Mouse (Mus musculus): ENCODE data around the gene Rapgef4. TPM values are rescaled to one million over a fixed set of nuclear protein-coding genes. Genes with fewer than 3 reads are reported as not detected.
A peak's percentile ranks its signal among the peaks of the same experiment; 100 is the strongest.

Gene Rapgef4
- polyA plus RNA-seq, 1 experiment from 2014 or later: 5.8 TPM

DNA sequence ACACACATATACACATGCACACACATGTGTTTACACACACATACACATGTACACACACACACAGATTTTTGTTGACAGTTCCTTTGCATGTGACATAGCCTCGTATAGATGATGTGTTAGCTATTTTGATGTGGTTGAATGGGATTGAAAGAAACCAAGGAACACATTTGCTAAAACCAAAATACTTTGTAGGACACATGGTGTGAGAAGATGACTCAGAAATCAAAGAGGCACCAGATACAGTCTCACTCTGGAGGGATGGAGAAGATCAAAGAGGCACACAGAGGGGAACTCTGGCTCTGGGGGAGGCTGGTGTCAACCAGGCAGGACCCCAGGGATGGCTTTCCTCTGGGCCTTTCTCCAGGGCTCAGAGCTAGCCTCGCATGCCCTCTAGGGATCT lies 4.7 kb downstream of the Rapgef4 start:
- Histone ChIP-seq H3K4me1 (no peaks in the 10 kb centered on the region), H3K4me2 (replicated peaks) (no peak overlapping the region), H3K27ac (replicated peaks) (no peak overlapping the region), H3K9me3 (replicated peaks) (no peaks in the 10 kb centered on the region), H3K36me3 (no peaks in the 10 kb centered on the region), H3K27me3 (peaks cover 3% of the 10 kb centered on the region; the same call in 1 of the 2 replicates), H3K4me3 (replicated peaks) (no peak overlapping the region), H3K9ac (no peak overlapping the region)
- no peak for ATAC-seq (ENCODE audit: insufficient number of reproducible peaks, low FRiP score, low TSS enrichment, low read depth)
- WGBS: 46% methylated on average over 2 of the region's 2 CpGs

DNA sequence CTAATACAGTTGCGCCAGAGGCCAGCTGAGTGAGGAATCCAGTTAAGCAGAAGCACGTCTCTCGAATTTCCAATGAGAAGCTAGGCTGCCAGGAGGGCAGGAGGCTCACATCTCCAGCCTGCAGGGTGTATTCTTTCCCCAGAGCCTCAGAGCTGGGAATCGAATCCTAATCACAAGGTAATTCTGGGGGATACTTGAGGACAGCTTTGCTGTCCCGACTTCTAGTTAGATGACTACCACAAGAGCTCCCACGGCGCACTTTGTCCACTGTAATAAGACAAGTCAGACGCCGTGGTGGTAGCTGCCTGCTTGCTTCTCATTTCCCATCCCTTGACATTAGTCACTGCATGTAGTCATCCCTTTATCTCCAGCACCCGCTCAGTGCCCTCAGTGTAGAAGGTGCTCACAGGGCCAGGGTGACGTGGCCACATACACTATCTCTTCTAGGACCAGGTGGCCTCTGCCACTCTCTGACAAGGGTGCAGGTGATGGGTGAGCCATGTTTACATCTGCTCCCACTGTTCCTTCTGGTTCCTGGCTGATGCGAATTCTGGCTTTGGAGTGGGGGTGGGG lies 5.3 kb downstream of the Rapgef4 start:
- Histone ChIP-seq H3K9ac (no peak overlapping the region), H3K4me3 (replicated peaks) (no peak overlapping the region), H3K27ac (replicated peaks) (no peak overlapping the region), H3K4me2 (replicated peaks) (no peak overlapping the region), H3K4me1 (no peaks in the 10 kb centered on the region), H3K27me3 (peaks cover 3% of the 10 kb centered on the region; the same call in 1 of the 2 replicates), H3K9me3 (replicated peaks) (no peaks in the 10 kb centered on the region), H3K36me3 (no peaks in the 10 kb centered on the region)
- no peak for ATAC-seq (ENCODE audit: insufficient number of reproducible peaks, low FRiP score, low TSS enrichment, low read depth)
- WGBS: 69% methylated on average over 12 of the region's 12 CpGs

DNA sequence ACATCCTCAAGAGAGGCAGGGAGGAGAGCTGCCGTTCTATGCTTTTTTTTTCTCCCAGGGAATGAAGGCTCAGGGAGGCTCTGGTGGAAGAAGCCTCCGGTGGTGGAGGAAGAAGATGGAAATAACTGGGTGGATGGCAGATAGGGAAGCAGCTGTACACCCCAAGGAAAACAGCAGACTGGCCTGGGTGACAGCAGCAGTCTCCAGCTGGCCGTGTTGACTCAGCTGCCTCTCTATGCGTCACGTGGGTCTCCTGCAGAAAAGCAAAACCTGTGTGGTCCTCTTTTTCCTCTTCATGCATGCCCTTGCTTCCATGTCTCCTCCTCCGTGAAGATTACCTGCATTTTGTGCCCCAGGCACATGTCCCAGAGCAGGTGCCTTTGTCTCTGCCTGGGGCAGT lies 7.5 kb downstream of the Rapgef4 start:
- 46% methylated on average over 6 of the region's 6 CpGs for WGBS
- Histone ChIP-seq H3K36me3 (no peaks in the 10 kb centered on the region), H3K4me3 (replicated peaks) (no peak overlapping the region), H3K4me1 (no peaks in the 10 kb centered on the region), H3K9me3 (replicated peaks) (no peaks in the 10 kb centered on the region), H3K27ac (replicated peaks) (no peak overlapping the region), H3K9ac (no peak overlapping the region), H3K27me3 (peaks cover 3% of the 10 kb centered on the region; the same call in 1 of the 2 replicates), H3K4me2 (replicated peaks) (no peak overlapping the region)
- no peak for ATAC-seq (ENCODE audit: insufficient number of reproducible peaks, low FRiP score, low TSS enrichment, low read depth)

DNA sequence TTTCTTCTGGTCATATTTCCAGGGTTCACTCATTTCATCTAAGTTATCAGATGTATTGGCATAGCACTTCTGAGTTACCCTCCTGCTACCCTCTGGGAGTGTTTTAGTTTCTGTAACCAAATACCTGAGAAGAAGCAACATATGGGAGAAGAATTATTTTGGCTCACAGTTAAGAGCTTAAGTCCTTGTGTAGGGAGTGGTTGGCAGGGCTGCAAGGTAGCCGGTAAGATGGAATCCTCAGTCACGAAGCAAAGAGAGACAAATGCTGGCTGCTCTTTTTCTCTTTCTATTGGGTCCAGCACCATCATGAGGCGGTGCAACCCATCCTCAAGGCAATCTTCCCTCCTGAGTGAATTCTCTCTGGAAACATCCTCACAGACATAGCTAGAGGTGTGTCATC lies 11.1 kb downstream of the Rapgef4 start:
- H3K36me3 ChIP-seq: no peaks in the 10 kb centered on the region
- ATAC-seq (ENCODE audit: insufficient number of reproducible peaks, low FRiP score, low TSS enrichment, low read depth): no peak
- no peak overlapping the region for H3K9ac ChIP-seq
- no peak overlapping the region for H3K4me2 ChIP-seq (replicated peaks)
- H3K9me3 ChIP-seq (replicated peaks): no peaks in the 10 kb centered on the region
- H3K27me3 ChIP-seq: no peaks in the 10 kb centered on the region
- H3K27ac ChIP-seq (replicated peaks): no peak overlapping the region
- no peak overlapping the region for H3K4me3 ChIP-seq (replicated peaks)
- H3K4me1 ChIP-seq: no peaks in the 10 kb centered on the region
- WGBS: 88% methylated on average over 3 of the region's 3 CpGs

DNA sequence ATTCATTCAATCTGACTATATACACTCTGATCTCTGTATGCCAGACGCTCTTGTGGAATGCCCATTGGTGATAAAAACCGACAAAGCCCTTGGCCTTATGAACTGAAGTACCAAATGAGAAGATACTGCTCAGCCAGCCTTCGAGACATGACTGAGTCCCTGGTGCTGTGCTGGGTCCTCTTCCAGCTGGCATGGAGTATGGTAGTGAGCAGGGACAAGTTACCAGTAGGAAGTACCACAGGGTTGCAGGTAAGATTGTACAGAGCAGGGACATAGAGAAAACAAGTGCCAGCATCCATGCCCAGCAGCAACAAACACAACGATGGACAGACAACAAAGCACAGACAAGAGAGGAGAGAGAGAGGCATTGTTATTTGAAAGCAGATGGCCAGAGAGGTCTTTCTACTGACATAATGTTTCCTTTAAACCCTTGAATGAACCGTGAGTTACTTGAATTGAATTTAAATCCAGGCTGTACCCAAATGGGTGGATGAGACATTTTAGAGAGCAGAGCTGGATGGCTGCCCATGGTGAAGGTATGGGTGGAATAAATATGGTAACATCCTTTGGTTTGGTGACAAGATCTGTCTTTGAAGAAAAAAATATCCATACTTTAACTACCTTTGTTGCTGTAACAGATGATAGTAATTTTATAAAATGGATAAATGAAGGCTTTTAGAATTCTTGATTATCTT lies 12.8 kb downstream of the Rapgef4 start:
- whole genome bisulfite sequencing: 82% methylated on average over 5 of the region's 5 CpGs

DNA sequence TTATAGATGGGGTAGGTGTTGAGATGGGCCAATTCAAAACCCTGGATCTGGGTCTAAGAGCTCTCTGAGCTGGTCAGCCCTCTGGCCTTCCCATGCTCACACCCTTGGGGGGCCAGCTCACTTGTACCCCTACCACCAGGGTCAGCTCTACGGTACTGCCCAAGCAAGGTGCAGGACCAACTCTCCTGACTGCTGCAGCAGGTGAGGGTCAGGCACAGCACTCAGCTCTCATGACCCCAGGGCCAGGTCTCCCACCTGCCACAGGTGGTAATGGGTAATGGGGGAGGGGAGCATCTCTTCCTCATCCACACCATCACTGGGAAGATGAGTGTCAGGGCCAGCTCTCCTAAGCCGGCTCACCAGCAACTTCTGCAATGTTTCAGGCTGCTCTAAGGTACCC lies 17.5 kb downstream of the Rapgef4 start:
- Histone ChIP-seq H3K4me3 (replicated peaks) (no peak overlapping the region), H3K4me2 (replicated peaks) (no peak overlapping the region), H3K4me1 (no peaks in the 10 kb centered on the region), H3K27me3 (no peaks in the 10 kb centered on the region), H3K9me3 (replicated peaks) (no peaks in the 10 kb centered on the region), H3K36me3 (no peaks in the 10 kb centered on the region), H3K9ac (no peak overlapping the region), H3K27ac (replicated peaks) (no peak overlapping the region)
- ATAC-seq (ENCODE audit: insufficient number of reproducible peaks, low FRiP score, low TSS enrichment, low read depth): peak; percentile 47; the same call in 1 of the 2 replicates
- WGBS: 95% methylated on average over 2 of the region's 2 CpGs

More for the DNA sequence above, 12.8 kb downstream of the Rapgef4 start:
- Histone ChIP-seq H3K4me3 (replicated peaks) (no peak overlapping the region), H3K9ac (no peak overlapping the region), H3K27ac (replicated peaks) (no peak overlapping the region), H3K9me3 (replicated peaks) (no peaks in the 10 kb centered on the region), H3K4me2 (replicated peaks) (no peak overlapping the region), H3K36me3 (no peaks in the 10 kb centered on the region), H3K27me3 (no peaks in the 10 kb centered on the region), H3K4me1 (no peaks in the 10 kb centered on the region)
- no peak for ATAC-seq (ENCODE audit: insufficient number of reproducible peaks, low FRiP score, low TSS enrichment, low read depth)

DNA sequence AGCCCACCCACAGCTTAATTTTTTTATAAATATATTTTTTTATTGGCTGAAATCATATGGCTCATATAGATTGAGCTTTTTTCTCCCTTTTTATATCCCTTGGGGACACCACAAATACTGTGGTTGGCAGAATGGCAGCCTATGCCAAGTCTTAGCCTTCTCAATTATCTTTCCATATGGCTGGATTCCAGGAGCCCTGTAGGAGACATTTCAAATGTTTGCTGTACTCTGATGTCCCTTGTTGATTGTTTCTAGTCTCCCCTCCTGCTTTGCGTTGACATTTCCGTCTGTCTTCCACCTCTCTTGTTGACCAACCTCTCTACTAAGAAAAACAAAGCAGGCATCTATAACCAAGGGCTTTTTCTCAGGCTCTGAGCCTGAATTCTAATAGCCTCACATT lies 19.1 kb downstream of the Rapgef4 start:
- Histone ChIP-seq H3K4me3 (replicated peaks) (no peak overlapping the region), H3K4me2 (replicated peaks) (no peak overlapping the region), H3K4me1 (no peaks in the 10 kb centered on the region), H3K9me3 (replicated peaks) (no peaks in the 10 kb centered on the region), H3K27me3 (no peaks in the 10 kb centered on the region), H3K9ac (no peak overlapping the region), H3K36me3 (no peaks in the 10 kb centered on the region), H3K27ac (replicated peaks) (no peak overlapping the region)
- no peak for ATAC-seq (ENCODE audit: insufficient number of reproducible peaks, low FRiP score, low TSS enrichment, low read depth)
- WGBS: 74% methylated on average over 2 of the region's 2 CpGs

DNA sequence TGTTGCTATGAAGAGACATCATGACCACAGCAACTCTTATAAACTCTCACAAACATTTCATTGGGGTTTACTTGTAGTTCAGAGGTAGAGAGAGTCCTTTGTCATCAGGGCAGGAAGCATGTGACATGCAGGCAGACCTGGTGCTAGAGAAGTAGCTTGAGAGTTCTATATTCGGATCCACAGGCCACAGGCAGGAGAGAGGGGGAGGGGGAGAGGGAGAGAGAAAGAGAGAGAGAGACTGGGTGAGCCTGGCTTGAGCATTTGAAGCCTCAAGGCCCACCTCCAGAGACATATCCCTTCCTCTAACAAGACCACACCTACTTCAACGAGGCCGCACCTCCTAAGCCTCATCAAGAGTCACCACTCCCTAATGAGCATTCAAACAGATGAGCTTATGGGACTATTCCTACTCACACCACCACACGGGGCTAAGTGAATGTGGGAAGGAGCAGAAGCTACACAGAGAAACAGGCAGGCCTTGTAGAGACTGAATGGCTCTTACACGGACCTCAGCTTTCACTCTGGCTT lies 21.9 kb downstream of the Rapgef4 start:
- no peaks in the 10 kb centered on the region for H3K4me1 ChIP-seq
- WGBS: 74% methylated on average over 5 of the region's 5 CpGs
- H3K27me3 ChIP-seq: no peaks in the 10 kb centered on the region
- no peak overlapping the region for H3K4me3 ChIP-seq (replicated peaks)
- H3K36me3 ChIP-seq: no peaks in the 10 kb centered on the region
- no peak overlapping the region for H3K9ac ChIP-seq
- ATAC-seq (ENCODE audit: insufficient number of reproducible peaks, low FRiP score, low TSS enrichment, low read depth): no peak
- H3K27ac ChIP-seq (replicated peaks): no peak overlapping the region
- no peaks in the 10 kb centered on the region for H3K9me3 ChIP-seq (replicated peaks)
- H3K4me2 ChIP-seq (replicated peaks): no peak overlapping the region

DNA sequence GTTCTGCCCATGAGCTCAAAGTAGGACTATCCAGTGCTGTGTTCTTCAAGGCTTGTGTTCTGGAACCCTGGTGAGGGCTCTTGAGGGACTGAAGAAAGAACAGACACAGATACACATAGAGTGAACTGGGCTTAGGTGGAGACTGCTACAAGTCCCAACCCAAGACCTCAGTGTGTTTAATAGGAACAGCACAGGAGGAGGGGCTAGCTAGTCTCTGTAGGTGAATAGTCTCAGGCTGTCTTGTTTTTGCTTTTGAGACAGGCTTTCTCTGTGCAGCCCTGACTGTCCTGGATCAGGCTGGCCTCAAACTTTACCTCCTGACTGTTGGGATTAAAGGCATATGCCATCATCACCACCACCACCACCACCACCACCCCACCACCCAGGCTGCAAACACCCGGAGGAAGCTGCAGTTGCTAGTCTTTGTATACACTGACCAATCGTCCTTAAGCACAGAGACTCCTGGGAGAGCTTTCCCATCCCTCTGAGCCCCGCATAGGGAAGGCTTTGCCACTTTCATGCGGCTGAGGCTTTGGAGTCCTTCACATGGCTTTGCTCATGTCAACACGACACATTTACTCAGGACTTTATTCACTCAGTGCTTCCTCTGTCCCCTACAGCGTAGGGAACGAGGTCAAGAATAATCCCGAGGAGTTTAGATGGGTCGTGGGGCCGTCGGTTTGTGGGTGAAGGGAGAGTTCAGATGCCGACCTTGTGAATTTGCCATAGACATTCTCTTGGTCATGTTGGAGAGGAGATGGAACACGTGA lies 22.9 kb downstream of the Rapgef4 start:
- WGBS: 87% methylated on average over 13 of the region's 13 CpGs
- H3K4me1 ChIP-seq: no peaks in the 10 kb centered on the region
- ATAC-seq (ENCODE audit: insufficient number of reproducible peaks, low FRiP score, low TSS enrichment, low read depth): no peak

DNA sequence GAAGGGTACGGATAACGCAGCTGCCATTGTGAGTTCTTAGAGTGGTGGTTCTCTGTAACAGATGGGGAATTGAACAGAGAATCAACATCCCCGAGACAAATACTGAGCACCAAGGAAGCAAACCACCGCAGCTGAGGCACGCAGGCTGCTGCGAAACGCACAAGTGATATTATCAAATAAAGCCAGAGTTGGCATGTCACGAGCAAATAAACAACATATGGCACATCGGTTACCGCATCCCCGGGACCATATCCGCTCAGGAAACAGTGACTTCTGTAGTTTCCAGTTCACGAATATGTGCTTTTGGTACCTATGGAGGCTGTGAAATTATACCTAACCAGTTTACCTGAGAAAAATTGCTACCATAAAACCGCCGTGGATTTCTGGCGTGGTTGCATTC lies 24.0 kb downstream of the Rapgef4 start:
- Histone ChIP-seq H3K27me3 (no peaks in the 10 kb centered on the region), H3K4me1 (no peaks in the 10 kb centered on the region), H3K9me3 (replicated peaks) (no peaks in the 10 kb centered on the region), H3K36me3 (no peaks in the 10 kb centered on the region), H3K9ac (no peak overlapping the region), H3K4me3 (replicated peaks) (no peak overlapping the region), H3K27ac (replicated peaks) (no peak overlapping the region), H3K4me2 (replicated peaks) (no peak overlapping the region)
- ATAC-seq (ENCODE audit: insufficient number of reproducible peaks, low FRiP score, low TSS enrichment, low read depth): no peak
- 65% methylated on average over 16 of the region's 16 CpGs for WGBS

More for the DNA sequence above, 22.9 kb downstream of the Rapgef4 start:
- H3K9me3 ChIP-seq (replicated peaks): no peaks in the 10 kb centered on the region
- H3K4me3 ChIP-seq (replicated peaks): no peak overlapping the region
- H3K36me3 ChIP-seq: no peaks in the 10 kb centered on the region
- H3K4me2 ChIP-seq (replicated peaks): no peak overlapping the region
- no peaks in the 10 kb centered on the region for H3K27me3 ChIP-seq
- H3K9ac ChIP-seq: no peak overlapping the region
- H3K27ac ChIP-seq (replicated peaks): no peak overlapping the region

DNA sequence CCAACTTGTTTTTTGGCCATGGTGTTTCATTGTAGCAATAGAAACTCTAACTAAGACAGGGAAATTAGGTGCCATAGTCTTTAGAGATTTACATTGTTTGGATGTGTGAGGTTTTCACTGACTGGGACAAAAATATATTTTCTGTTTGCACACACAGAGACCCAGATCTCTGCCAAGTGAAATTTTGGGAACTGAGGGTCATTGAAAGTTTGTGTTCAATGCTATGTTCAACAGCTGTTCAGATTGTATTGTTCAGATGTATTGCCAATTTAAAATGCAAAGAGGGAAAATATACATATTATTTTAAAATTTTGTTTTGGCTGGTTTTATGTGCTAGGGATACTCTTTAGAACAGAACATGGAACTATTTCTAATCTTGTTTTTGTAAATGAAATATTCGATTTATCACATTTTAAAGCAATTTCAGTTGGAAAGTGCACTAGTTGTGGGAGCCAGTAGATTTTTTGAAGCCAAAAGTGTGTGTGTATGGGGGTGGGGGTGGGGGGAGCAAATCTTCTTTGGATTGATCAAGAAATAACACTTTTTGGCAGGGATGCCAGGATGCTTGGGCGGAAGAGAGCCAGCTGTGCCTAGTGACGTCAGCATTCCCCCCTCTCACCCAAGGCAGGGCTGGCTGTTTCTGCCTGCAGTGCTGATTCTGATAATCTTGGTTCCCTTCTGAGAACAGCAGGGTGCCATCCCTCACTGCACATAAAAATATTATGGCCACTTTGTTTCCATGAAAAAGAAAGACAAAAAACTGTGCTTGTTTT lies 28.6 kb downstream of the Rapgef4 start:
- Histone ChIP-seq H3K4me2 (replicated peaks) (no peak overlapping the region), H3K4me3 (replicated peaks) (no peak overlapping the region), H3K27me3 (no peaks in the 10 kb centered on the region), H3K9ac (no peak overlapping the region), H3K4me1 (no peaks in the 10 kb centered on the region), H3K9me3 (replicated peaks) (no peaks in the 10 kb centered on the region), H3K36me3 (no peaks in the 10 kb centered on the region), H3K27ac (replicated peaks) (no peak overlapping the region)
- 47% methylated on average over 3 of the region's 3 CpGs for WGBS
- ATAC-seq (ENCODE audit: insufficient number of reproducible peaks, low FRiP score, low TSS enrichment, low read depth): no peak
